Mouse (Mus musculus) heart, postnatal 36 days (tissue): ENCODE measurements around the gene Bpifa6. TPM values are rescaled to one million over a fixed set of nuclear protein-coding genes. Genes with fewer than 3 reads are reported as not detected.
A peak's percentile ranks its signal among the peaks of the same experiment; 100 is the strongest.
"Not testable (repeated sequence)": the region's sequence is repeated elsewhere in the genome, so short reads cannot be mapped to it uniquely, and the experiment has no call there.

Experiments used
- DNase-seq, 2 experiments: peaks; one replicate each; pipeline ENCODE4 v3.0.0; 2021 to 2022
- intact Hi-C: fragments of 180-260 bp; cut with DNase I; formaldehyde crosslinking; loops from one replicate; pipeline ENCODE4 v1.15.1; 2025
- total RNA-seq, 2 experiments: library from RNA; stranded (reverse); gene quantifications; 2 replicates each; pipeline ENCODE4 v1.2.3; 2021

Gene Bpifa6
- total RNA-seq, 2 experiments from 2014 or later: not detected

DNA sequence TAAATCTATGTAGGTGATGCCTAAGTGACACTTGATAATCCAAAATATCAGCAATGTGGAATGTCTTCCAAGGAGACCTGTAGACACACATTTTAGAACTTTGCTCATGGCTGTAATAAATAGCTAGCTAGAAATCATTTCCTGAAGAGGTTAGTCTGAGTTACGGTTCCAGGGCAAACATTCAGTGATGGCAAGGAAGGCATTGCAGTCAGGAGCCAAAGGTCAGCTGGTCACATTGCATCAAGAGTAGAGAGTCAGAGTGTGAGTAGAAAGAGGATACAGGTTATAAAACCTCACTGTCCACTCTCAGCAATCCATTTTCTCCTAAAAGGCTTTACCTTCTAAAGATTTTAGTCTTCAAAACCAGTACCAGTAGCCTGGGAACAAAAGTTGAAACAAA, 43.2 kb downstream of the Bpifa6 start:
- no peak for DNase-seq
- intact Hi-C loops: no loop called here

GRCm38 (mm10) chr2:154024676-154025075, 49.9 kb downstream of the Bpifa6 start:
- DNase-seq: not testable (repeated sequence)

DNA sequence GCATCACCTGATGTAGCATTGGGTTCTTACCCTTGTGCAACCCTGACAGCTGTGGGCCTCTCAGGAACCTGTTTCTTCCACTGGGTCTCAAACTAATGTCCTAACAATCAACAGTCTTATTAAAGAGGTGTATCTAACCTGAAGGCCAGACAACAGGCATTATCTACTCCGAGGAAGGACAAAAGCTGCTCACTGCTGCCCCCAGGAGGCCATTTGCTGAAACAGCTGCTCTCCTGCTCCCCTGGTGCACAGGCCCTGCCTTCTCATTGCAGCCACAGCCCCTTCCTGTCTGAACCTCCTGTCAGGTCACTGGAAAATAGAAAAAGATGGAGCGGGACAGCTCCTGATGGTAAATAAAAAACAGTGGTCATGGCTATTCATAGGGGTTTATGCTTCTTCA, 64.2 kb downstream of the Bpifa6 start:
- intact Hi-C loops: loop anchor here (1.0 kb wide), 1 partner anchor 10 kb away; no protein-coding TSS in a partner anchor
- DNase-seq: peak in 1 of 2 experiments; percentile 8

More at GRCm38 (mm10) chr2:154024676-154025075, 49.9 kb downstream of the Bpifa6 start:
- intact Hi-C loops: not testable (repeated sequence)

GRCm38 (mm10) chr2:154044743-154045142, 70.0 kb downstream of the Bpifa6 start:
- intact Hi-C loops: no loop called here
- no peak for DNase-seq

Other genes with a start within 250 kb of the Bpifa6 start
- gene Mapre1, start 233.7 kb upstream of the Bpifa6 start, total RNA-seq: 10 to 100 TPM; 51.4 to 57.7 TPM
- not detected for gene Efcab8, start 195.0 kb upstream of the Bpifa6 start, total RNA-seq
- not detected for gene Sun5, start 103.9 kb upstream of the Bpifa6 start, total RNA-seq
- not detected for gene Bpifb2, start 99.9 kb upstream of the Bpifa6 start, total RNA-seq
- not detected for gene Bpifb6, start 74.6 kb upstream of the Bpifa6 start, total RNA-seq
- gene Bpifb3, start 56.7 kb upstream of the Bpifa6 start, total RNA-seq: not detected
- not detected for gene Bpifb4, start 36.7 kb upstream of the Bpifa6 start, total RNA-seq
- not detected for gene Bpifa2, start 33.3 kb downstream of the Bpifa6 start, total RNA-seq
- gene Bpifa3, start 155.4 kb downstream of the Bpifa6 start, total RNA-seq: not detected
- gene Bpifa1, start 167.9 kb downstream of the Bpifa6 start, total RNA-seq: not detected
- gene Bpifa5, start 187.7 kb downstream of the Bpifa6 start, total RNA-seq: not detected
- not detected for gene Bpifb1, start 215.9 kb downstream of the Bpifa6 start, total RNA-seq
- not detected for gene Bpifb5, start 248.8 kb downstream of the Bpifa6 start, total RNA-seq